Mouse (Mus musculus) frontal cortex, postnatal 10 days (tissue): ENCODE measurements at regions not wholly inside any gene's neighbourhood (a gene's known extent, or its start where the extent isn't known, plus 50 kb on each side); places are given as distances from the start of the nearest gene placed in this dataset.

Experiments
- DNase-seq, 2 experiments: peaks; one replicate each; pipeline ENCODE4 v3.0.0; 2022; ENCODE audit warnings: low spot score in 2 of 2, mixed read lengths in 1 of 2

DNA sequence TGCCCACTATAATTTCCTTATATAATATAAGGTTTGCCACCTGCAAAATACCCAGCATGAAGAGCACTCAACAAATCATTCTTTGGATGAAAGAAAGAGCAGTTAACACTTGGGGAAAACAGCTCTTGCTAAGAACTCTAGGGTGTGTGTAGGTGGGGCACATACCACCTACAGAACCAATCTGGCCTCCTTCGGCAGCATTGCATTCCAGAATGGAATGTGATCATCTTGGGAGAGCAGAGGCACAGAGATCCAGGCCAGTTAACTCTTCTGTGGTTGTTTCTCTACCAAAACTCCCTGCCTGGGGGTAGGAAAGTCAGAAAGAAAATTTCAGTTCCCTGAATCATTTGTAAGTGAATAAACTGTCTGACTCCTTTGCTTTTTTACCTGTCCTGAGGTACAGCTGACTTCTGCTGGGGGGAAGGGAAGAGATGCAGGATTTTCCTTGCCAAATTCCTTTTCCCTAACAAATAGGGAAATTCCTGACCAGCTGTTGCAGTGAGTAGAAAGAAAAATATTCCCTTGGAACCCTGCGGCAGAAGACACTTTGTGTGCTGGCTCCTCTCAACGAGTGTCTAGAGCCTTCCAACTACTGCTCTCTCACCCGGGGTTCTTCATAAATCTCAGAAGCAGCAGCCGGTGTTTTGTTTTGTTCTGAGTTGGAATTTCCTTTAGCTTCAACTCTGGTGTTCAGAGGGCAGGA, 112.8 kb upstream of the Frmd6 start:
- no peak for DNase-seq

DNA sequence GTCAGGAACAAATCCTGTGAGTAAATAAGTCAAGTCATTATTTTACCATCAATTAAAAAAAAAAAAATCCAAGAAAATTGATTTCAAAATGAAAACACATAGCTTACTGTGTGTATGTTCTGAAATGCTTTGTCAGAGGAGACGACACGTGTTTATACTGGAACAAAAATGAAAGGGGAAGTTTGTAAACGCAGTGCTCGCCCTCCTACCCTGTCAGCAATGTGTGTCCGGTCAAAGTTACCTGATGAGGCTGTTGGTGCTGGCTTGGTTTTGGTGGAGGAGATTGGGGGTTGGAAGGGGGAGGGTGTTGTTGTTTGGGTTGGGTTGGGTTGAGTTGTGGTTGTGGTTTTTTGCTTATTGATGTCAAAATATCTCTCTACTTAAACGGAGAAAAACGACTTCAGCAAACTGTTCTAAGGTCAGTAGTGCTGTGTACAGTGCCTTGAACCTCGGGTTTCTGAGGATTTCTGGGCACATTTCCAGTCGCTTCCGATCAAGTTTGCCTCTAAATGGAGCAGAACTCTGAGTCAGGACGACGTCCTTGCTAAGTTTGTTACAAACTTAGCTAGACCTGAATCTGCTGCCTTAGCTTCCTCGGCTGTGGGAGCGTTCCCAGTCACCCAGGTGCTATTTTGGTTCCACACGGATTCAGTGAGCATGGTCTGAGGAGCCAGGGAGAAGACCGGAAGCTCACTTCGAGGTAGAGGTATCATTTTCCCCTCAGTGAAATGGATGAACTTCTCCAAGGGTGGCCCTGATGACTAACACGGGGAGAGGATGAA, 111.6 kb upstream of the Frmd6 start:
- no peak for DNase-seq

DNA sequence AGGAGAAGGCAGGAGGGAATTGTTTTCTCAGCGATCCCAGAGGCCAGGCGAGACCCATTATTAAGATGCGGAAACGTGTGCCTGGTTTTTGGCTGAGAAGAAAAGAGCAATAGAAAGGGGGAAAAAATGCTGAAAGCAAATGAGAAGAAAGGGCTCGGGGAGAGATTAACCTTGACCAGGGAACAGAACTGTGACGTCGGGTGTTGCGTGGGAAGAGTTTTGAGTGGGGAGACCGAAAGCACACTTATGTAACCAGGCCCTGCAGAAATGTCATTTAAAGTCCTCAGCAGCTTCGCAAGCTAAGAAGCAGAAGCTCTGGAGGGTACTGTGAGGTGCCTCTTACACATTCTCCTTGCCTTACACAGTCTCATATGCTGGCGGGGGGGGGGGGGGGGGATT, 111.0 kb upstream of the Frmd6 start:
- DNase-seq = peak; percentile 23 to 24

DNA sequence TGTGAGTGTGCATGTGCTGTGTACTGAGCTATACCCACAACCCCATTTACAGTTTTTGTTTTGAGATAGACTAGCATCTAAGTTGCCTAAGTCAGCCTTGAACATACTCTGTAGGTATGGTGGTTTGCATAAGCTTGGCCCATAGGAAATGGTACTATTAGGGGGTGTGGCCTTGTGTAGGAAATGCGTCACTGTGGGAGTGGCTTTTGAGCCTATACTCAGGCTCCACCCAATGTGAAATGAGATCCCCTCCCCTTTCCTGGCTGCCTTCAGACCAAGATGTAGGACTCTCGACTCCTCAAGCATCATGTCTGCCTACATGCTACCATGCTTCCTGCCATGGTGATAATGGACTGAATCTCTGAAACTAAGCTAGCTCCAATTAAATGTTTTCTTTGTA, 109.5 kb upstream of the Frmd6 start:
- DNase-seq = no peak

DNA sequence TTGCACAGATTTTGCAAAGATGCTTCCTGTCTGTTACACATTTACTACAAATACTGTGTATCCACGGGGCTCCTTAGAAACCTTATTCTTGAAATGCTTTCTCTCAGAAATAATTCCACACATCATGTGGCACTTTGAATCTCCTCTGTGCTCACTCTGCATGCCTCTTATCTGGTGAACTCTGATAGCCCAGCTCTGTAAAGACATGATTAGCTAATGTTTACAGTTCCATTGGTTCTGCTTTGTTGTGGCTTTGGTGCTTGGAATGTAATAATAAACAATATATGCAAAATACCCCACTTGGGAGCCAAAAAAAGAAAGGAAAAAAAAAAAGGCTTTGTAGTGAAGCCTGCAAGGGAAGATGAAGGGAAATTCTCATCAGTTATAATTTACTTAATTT, 106.7 kb upstream of the Frmd6 start:
- no peak for DNase-seq

DNA sequence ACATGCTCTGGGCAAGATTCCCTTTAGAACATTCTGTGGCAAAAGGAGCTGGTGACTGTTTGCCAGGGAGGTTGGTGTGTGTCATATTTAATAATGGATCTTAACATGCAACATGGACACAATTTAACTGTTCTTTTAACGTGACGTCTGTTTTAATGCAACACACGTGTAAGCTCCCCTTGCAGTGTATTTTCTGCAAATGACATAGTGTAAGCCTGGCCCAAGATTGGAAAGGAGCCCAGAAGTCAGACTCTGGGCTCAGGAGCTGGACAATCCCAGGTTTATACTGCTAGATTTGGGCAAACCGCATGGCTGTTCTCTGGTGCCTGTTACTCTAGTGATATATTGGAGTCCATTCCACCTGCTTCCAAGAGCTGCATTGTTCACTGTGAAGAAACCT, 106.1 kb upstream of the Frmd6 start:
- no peak for DNase-seq

DNA sequence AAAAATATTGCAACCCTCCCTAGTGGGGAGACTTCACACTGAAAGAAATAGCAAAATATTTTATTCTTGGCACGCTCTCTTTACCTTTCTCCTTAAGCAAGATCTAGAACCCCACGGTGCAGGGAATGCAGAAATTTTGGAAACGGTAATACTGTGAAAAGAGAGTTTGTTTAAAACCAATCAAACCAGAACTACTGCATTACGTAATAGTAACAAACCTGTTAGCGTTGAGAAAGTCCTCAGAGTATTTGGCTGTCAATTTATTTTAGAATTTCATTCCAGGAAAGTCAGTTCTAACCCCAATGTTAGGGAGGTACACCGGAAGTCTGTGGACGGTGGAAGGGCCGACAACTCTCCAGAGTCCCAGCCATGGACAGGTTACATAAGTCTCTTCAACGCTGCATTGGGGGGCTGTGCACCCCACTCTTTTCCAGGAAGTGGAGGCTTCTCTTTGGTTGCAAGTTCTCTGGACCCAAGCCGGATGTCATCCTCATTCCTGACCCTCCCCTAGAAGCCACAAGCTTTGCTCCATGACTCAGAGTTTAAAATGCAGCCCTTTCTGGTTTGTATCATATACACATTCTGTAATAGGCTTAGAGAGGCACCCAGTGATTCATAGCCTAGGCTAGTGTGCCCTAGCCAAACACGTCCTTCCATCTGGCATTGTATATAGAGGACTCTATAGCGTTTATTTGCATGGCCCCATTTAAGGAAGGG, 105.0 kb upstream of the Frmd6 start:
- DNase-seq = no peak

DNA sequence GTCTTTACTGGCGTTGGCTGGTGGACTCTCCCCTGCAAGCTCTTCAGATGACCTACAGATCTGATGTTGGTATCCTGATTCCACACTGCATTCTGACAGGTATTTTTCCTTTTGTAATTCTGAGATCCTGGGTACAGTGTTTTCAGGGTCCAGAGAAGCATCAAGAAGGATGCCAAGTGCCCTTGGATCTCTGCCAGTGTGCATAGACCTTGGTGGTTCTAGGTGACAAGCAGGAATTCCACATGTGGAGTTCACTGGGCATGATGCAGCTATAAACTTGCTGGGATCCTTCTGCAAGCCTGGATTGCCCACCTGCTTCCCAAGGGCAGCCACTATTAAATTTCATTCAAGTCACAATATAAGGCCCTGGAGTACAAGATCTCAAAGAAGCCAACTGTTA, 100.0 kb upstream of the Frmd6 start:
- DNase-seq = no peak

DNA sequence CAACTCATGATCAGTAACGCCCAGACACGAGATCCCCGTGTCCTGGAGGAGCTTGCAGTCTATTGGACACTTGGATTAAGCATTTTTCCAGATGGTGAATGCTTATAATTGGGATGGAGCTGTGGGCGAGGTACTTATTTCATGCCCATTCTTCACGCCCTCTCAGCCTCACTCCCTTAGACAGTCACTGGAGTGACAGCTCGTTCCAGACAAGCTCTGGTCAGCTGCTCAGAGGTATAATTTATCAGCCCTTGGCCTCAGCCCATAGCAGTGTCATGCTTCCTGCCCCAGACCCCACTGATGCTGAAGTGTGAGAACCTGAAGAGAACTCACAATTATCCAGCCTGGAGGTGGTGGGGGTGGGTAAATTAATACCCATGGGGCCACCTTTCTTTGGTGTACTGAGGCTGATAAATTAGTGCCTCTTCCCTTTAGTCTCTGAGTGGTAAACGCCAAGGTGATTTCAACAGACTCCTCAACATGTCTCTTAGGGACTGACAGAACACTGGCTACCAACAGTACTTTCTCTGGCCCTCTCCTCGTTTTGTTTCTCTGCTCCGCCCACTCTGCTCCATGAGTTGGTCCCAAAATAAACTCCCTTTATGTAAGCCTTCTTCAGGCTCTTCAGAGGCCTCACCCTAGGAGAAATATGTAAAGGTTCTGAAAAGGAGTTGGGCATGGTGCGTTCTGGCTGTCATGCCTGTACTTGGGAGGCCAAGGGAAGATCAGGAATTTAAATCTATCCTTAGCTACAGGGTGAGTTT, 97.6 kb upstream of the Frmd6 start:
- no peak for DNase-seq

DNA sequence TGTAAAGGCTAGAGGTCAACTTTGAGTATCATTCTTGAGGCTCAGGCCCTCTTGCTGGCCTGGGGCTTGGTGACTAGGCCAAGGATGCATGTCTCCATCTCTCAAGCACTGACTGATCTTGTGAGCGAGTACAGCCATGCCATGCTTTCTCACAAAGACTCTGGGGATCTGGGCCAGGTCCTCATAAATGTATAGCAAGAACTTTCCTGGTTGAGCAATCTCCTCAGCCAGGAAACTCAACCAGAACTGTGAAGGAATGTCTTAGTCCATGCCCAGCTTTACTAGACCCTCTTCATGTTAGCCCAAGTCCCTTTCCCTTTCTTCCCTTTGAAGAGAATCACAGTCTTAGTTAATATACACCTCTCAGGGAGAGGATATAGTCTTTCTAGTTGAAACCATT, 96.9 kb upstream of the Frmd6 start:
- no peak for DNase-seq

DNA sequence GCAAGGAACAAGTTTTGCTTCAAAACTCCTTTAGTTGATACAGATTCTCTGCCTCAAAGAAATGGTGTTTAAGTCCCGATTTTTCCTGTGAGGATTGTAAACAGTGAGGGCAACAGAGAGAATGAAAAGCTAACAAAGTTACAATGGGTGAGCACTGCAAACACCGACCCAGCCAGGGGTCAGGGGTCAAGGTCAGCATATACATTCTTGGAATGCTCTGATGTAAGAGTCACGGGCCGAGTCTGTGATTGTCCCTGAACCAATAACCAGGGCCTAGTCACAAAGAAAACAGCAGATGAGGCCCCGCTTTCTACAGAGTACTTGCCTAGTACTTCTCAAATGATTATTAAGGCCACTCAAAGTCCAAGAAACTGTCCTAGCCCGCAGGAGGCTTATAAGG, 95.4 kb upstream of the Frmd6 start:
- DNase-seq = no peak

DNA sequence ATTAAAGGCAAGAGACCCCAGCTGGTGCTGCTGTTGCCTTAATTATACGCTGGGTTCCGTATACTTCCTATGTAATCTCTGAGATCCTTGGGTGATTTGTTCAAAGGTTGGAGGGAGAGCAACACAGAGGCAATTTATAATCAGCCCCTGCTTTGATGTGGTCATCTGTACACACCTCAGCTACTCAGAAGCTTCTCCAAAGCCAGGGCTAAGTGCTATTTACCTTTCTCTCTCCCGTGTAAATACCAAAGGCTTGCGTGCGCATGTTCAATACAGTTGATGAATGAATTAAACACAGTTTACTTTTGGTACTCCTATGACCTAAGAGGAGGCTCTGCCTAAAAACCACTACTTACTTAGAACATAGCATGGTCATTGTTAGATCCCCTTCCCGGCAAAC, 93.8 kb upstream of the Frmd6 start:
- no peak for DNase-seq

DNA sequence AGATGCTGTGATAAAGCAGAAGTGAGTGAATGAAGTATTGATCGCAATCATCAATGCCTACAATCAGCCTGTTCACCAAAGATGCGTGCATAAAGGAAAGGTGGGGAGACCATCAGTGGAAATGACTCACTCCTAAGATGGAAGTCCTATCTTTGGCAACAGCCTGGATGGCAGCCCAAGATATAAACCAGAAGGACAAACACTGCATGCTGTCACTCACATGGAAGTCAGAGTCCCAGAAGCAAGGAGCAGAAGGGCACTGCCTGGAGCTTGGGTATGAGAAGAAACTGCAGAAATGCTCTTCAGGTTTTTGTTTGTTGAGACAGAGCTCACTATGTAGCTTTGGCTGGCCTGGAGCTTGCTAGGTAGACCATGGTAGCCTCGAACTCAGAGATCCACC, 92.7 kb upstream of the Frmd6 start:
- no peak for DNase-seq

DNA sequence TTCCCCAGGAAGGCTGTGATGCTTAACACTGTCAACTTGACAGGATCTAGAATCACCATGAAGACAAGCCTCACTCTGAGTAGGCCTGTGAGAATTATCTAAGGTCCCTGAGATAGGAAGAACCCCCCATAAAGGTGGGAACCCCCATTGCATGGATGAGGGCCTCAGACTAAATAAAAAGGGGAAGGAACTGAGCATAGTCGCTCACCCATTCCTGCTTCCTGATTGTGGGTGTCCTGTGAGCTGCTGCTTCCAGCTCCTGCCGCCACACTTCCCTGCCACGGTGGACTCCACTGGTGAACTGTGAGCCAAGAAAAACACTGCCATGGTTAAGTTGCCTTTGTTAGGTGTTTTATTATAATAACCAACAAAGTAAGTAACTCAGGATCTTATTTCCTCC, 86.8 kb upstream of the Frmd6 start:
- DNase-seq = no peak

DNA sequence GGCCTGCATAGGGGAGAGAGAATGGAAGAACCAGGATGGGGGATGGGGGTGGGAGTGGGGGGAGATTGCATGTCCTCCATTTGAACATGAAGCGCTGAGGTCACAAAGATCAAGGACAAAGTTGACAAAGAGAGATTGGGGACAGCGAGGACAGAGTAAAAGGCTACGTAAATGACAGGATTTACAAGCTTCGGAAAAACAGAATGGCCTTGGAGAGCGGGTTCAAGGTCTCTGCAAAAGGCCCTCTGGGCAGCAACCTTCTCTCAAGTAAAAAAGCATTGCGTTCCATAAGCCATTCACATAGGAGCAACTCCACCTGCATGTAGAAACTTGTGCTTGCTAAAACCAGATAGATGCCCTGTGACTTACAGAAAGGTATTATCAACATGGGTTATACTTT, 86.0 kb upstream of the Frmd6 start:
- no peak for DNase-seq

DNA sequence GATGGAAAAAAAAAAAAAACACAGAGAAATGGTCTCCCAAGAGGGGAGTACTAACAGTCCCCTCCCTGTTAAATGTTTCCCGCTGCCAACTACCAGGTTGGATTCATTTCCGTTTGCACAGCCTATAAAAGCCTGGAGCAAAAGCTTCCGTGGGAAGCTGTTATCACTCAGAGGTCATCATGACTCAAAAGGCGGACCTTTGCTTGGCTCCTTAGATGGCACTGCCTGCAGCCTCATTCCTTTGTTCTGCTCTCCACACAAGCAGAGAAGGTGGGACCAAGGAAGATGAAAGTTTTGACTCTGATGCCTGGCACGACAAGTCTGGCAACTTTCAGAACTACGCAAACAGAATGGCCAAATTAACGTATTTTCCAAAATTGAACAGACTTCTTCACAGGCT, 85.5 kb upstream of the Frmd6 start:
- DNase-seq = no peak

DNA sequence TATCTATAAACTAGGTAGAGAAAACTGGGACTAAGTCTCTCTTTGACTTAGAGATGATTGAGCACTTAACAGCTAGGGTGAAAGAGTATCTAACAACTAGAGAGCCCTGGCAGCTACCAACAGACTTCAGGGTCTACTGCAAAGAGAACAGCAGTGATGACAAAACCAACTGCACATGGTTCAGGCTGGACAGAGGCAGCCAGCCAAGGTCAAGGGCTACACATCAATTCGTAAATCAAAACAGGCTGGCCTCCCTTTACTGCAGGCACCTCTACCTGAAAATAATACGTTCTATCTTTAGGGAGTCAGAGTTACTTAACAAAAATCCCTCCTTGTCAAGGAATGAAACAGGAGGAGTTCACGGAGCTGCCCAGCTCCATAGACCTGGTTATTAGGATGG, 82.5 kb upstream of the Frmd6 start:
- no peak for DNase-seq

DNA sequence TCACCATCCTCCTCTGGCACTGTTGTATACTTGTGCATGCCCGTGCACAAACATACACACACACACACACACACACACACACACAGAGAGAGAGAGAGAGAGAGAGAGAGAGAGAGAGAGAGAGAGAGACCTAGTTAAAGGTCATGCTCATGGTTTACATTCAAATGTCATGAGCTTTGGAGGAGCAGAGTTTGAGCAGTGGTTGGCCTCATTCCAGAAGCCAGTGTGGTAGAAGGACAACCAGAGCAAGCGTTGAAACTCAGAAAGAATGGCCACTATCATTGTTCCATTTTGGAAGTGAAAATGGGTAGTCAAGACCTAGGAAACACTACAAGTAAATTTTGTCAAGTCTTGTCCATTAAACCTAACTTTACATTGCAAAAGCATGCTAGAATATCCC, 79.6 kb upstream of the Frmd6 start:
- no peak for DNase-seq

DNA sequence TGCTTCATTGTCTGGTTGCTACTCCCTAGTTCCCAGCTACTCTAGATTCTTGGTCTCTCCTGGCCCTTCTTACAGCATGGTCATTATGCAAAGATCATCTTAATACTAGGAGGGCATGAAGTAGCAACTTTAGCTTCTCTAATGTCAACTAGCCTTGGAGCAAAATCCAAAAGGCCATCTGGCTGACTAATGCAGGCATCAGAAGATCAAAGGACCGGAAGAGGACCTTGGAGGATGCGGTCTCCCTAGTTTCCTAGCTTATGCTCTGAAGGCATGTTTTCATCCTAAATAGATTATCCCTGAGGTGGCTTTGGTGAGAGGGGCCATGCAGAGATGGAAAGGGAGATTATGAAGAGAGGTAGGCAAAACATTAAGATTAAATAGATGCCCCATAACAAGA, 75.7 kb upstream of the Frmd6 start:
- no peak for DNase-seq

DNA sequence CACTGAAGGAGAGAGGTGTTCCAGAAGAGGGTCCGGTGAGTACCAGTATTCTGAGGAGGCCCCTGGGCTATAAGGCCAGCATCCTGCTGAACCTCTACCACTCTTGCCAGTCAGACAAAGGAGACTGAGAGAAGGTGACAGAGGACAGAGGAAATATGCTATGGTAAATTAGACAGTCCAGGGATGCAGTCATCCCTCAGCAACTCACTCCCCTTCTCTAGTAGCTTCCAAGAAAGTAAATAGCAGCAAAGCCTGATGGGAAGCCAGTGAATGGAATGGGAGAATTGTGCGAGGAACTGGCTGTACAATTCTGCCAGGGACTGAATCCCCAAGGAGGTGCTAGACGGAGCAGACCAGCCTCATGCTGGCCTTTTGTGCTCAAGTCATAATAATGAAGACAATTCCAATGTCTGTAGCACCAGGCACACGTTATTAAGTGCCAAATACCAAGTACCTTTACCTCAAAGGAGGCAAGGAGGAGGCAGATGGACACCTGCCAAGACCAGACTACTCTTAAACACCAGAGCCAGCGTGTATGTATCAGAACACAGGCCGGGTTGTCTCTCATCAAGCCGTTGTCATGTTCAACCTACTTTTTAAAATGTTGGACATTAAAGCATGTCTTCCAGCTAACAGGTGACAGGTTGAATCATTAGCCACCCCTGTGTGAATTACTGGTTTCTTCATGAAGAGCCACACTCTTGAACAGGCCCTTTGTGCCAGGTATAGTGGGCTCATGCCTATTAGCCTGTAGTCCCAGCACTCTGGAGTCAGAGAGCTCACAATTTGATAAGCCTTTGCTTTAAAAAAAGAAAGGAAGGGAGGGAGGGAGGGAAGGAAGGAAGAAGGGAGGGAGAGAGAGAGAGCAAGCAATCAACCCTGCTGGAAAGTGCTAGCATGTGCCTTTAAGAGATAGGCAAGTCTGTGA, 74.4 kb upstream of the Frmd6 start:
- DNase-seq = no peak

DNA sequence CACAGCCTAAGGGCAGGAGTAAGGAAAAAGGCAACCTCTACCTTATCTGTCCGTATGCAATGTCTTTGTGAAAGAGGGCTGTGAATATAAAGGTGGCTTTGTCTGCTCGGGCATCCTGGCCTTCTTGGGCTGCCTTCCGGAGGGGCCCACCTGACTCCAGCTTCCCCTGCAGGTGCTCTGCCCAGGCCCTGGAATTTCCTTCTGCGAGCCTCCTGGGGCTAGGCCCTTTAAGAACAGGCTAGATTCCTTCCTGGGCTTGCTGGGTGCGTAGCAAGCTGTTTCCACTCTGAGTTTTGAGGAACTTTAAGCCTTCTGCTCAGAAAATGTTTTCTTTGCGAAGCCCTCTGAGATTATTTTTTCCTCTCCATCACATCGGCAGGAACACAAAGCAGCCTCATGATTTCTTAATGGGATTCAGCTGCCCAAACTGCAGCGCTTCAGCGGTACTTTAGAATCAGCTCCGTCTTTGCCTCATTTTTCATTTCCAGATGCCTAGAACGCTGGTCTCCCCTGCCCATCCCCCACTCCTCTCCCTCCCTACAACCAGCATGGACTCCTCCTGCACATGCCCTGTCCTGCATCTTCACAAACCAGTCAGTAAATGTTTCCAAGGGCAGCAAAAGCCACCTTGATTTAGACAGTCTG, 72.9 kb upstream of the Frmd6 start:
- peak; percentile 23 to 26 for DNase-seq
